In the genomic region with DNA sequence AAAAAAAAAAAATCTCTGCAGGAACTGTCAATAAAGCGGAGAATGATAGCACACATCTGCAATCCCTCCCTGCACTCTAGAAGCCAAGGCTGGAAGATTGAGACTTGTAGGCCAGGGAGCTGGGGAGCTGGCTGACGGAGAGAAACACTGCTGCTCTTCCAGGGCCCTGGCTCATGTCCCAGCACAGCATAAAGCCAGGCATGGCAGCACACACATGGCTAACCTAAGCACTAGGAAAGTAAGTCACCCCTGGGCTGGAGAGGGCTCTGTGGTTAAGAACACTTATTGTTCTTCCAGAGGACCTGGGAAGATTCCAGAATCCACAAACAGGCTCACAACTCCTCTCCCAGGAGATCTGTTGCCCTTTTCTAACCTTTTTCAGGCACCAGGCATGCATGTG, we compare ENCODE assay signal across 8 mouse cellular contexts. TPM values are rescaled to one million over a fixed set of nuclear protein-coding genes. Genes with fewer than 3 reads are reported as not detected.
DNase-seq lines count a peak whose midpoint lies in the region; ATAC-seq lines count a peak whose summit lies in the region.

No protein-coding gene starts in this region.

- 82% methylated on average over 2 of the region's 2 CpGs for WGBS in forebrain, embryonic 10.5 days
- 86% methylated on average over 2 of the region's 2 CpGs for WGBS in forebrain, embryonic 11.5 days
- 61% methylated on average over 2 of the region's 2 CpGs for WGBS in forebrain, embryonic 15.5 days
- WGBS in hindbrain, embryonic 15.5 days, result 60% methylated on average over 2 of the region's 2 CpGs
- 58% methylated on average over 2 of the region's 2 CpGs for WGBS in neural tube, embryonic 15.5 days

- no peak overlapping the region for H3K4me2 ChIP-seq in forebrain, embryonic 11.5 days (ENCODE audit: low read depth, low read length, severe bottlenecking)
- no peak overlapping the region for H3K4me2 ChIP-seq in forebrain, embryonic 15.5 days (replicated peaks)
- H3K4me2 ChIP-seq in hindbrain, embryonic 15.5 days, result no peak overlapping the region
- H3K4me2 ChIP-seq in neural tube, embryonic 15.5 days, result no peak overlapping the region

- peaks cover 24% of the 10 kb centered on the region for H3K4me1 ChIP-seq in forebrain, embryonic 10.5 days
- H3K4me1 ChIP-seq in forebrain, embryonic 11.5 days (replicated peaks; ENCODE audit: control insufficient read depth, insufficient read depth, low read length), result no peaks in the 10 kb centered on the region; the same call in 1 of the 2 replicates
- H3K4me1 ChIP-seq in forebrain, embryonic 15.5 days, result peaks cover 13% of the 10 kb centered on the region
- H3K4me1 ChIP-seq in hindbrain, embryonic 15.5 days (replicated peaks), result peaks cover 14% of the 10 kb centered on the region
- peaks cover 13% of the 10 kb centered on the region for H3K4me1 ChIP-seq in neural tube, embryonic 15.5 days

- H3K36me3 ChIP-seq in forebrain, embryonic 10.5 days (replicated peaks), result peaks cover 20% of the 10 kb centered on the region
- no peaks in the 10 kb centered on the region; the same call in 1 of the 2 replicates for H3K36me3 ChIP-seq in forebrain, embryonic 11.5 days (ENCODE audit: control insufficient read depth, insufficient read depth, low read length)
- peaks cover 19% of the 10 kb centered on the region for H3K36me3 ChIP-seq in forebrain, embryonic 15.5 days
- H3K36me3 ChIP-seq in hindbrain, embryonic 15.5 days, result peaks cover 17% of the 10 kb centered on the region
- peaks cover 16% of the 10 kb centered on the region for H3K36me3 ChIP-seq in neural tube, embryonic 15.5 days

- H3K9me3 ChIP-seq in forebrain, embryonic 10.5 days, result no peaks in the 10 kb centered on the region
- H3K9me3 ChIP-seq in forebrain, embryonic 11.5 days (ENCODE audit: control insufficient read depth, low read length), result no peaks in the 10 kb centered on the region
- no peaks in the 10 kb centered on the region for H3K9me3 ChIP-seq in forebrain, embryonic 15.5 days
- no peaks in the 10 kb centered on the region for H3K9me3 ChIP-seq in hindbrain, embryonic 15.5 days
- no peaks in the 10 kb centered on the region for H3K9me3 ChIP-seq in neural tube, embryonic 15.5 days (replicated peaks)

- no peak for DNase-seq in forebrain, embryonic 10.5 days (ENCODE audit: extremely low spot score, low spot score)
- DNase-seq in forebrain, embryonic 11.5 days (ENCODE audit: low spot score), result no peak
- peak; percentile 79 for DNase-seq in MN1 (ENCODE audit: low spot score)
- no peak for DNase-seq in layer of hippocampus, adult 11-12 months (ENCODE audit: low spot score)
- no peak for DNase-seq in frontal cortex, postnatal 14 days (ENCODE audit: low spot score in 2 of 2)

- no peak overlapping the region for H3K9ac ChIP-seq in forebrain, embryonic 11.5 days (ENCODE audit: low read length)
- H3K9ac ChIP-seq in forebrain, embryonic 15.5 days (replicated peaks), result 0 out of 2 replicates have a peak overlapping the region, but pooled peaks have one; percentile 4
- H3K9ac ChIP-seq in hindbrain, embryonic 15.5 days, result no peak overlapping the region
- no peak overlapping the region for H3K9ac ChIP-seq in neural tube, embryonic 15.5 days (replicated peaks)

- H3K27ac ChIP-seq in forebrain, embryonic 10.5 days, result 0 out of 2 replicates have a peak overlapping the region, but pooled peaks have one; percentile 51
- no peak overlapping the region for H3K27ac ChIP-seq in forebrain, embryonic 11.5 days (ENCODE audit: low read depth, low read length)
- peak overlapping the region; percentile 57 for H3K27ac ChIP-seq in forebrain, embryonic 15.5 days (replicated peaks)
- H3K27ac ChIP-seq in hindbrain, embryonic 15.5 days (replicated peaks), result peak overlapping the region; percentile 10
- peak overlapping the region; percentile 69 for H3K27ac ChIP-seq in neural tube, embryonic 15.5 days (replicated peaks)

- H3K27me3 ChIP-seq in forebrain, embryonic 10.5 days (ENCODE audit: poor library complexity, severe bottlenecking), result no peaks in the 10 kb centered on the region
- H3K27me3 ChIP-seq in forebrain, embryonic 11.5 days (ENCODE audit: control insufficient read depth, insufficient read depth, low read length), result no peaks in the 10 kb centered on the region
- no peaks in the 10 kb centered on the region for H3K27me3 ChIP-seq in forebrain, embryonic 15.5 days
- no peaks in the 10 kb centered on the region for H3K27me3 ChIP-seq in hindbrain, embryonic 15.5 days
- no peaks in the 10 kb centered on the region for H3K27me3 ChIP-seq in neural tube, embryonic 15.5 days (replicated peaks)

- no peak for ATAC-seq in forebrain, embryonic 11.5 days (replicated peaks; ENCODE audit: low FRiP score)
- no peak for ATAC-seq in forebrain, embryonic 15.5 days (replicated peaks)
- peak; percentile 57; the same call in 1 of the 2 replicates for ATAC-seq in hindbrain, embryonic 15.5 days (ENCODE audit: low FRiP score, low read depth)
- 0 out of 2 replicates have a peak, but pooled peaks have one; percentile 18 for ATAC-seq in neural tube, embryonic 15.5 days (ENCODE audit: low FRiP score)

- no peak overlapping the region for H3K4me3 ChIP-seq in forebrain, embryonic 10.5 days
- H3K4me3 ChIP-seq in forebrain, embryonic 11.5 days (ENCODE audit: low read depth, low read length), result no peak overlapping the region
- H3K4me3 ChIP-seq in forebrain, embryonic 15.5 days, result no peak overlapping the region
- H3K4me3 ChIP-seq in hindbrain, embryonic 15.5 days, result no peak overlapping the region
- no peak overlapping the region for H3K4me3 ChIP-seq in neural tube, embryonic 15.5 days (replicated peaks)

RNA-seq across cellular contexts. Expression of a gene that starts 6.1 kb away (rescaled TPM):
- 169 and 172 TPM in 2 replicates for polyA plus RNA-seq in forebrain, embryonic 10.5 days (2016; fragmentation: Nextera tagmentation; extraction: Ambion mirVana)
- polyA plus RNA-seq in forebrain, embryonic 11.5 days (2014; fragmentation: Nextera tagmentation; extraction: Ambion mirVana), result 51.3 and 56.9 TPM in 2 replicates
- polyA plus RNA-seq in forebrain, embryonic 15.5 days (2015; fragmentation: Nextera tagmentation; extraction: Ambion mirVana), result 92.1 and 94.4 TPM in 2 replicates
- 114 and 119 TPM in 2 replicates for polyA plus RNA-seq in hindbrain, embryonic 15.5 days (2015; fragmentation: Nextera tagmentation; extraction: Ambion mirVana)
- 107 and 121 TPM in 2 replicates for polyA plus RNA-seq in neural tube, embryonic 15.5 days (2015; fragmentation: Nextera tagmentation; extraction: Ambion mirVana)

RNA-seq across cellular contexts. Expression of a gene that starts 35.2 kb away (rescaled TPM):
- 64.8 and 69.1 TPM in 2 replicates for polyA plus RNA-seq in forebrain, embryonic 10.5 days (2016; fragmentation: Nextera tagmentation; extraction: Ambion mirVana)
- polyA plus RNA-seq in forebrain, embryonic 11.5 days (2014; fragmentation: Nextera tagmentation; extraction: Ambion mirVana), result 49.5 and 52.3 TPM in 2 replicates
- polyA plus RNA-seq in forebrain, embryonic 15.5 days (2015; fragmentation: Nextera tagmentation; extraction: Ambion mirVana), result 21.9 and 26.8 TPM in 2 replicates
- 15.3 and 18.8 TPM in 2 replicates for polyA plus RNA-seq in hindbrain, embryonic 15.5 days (2015; fragmentation: Nextera tagmentation; extraction: Ambion mirVana)
- polyA plus RNA-seq in neural tube, embryonic 15.5 days (2015; fragmentation: Nextera tagmentation; extraction: Ambion mirVana), result 17.3 and 18.6 TPM in 2 replicates

RNA-seq across cellular contexts. Expression of a gene that starts 46.1 kb away (rescaled TPM):
- 0.30 TPM in 1 of 2 replicates, not detected in the other for polyA plus RNA-seq in forebrain, embryonic 10.5 days (2016; fragmentation: Nextera tagmentation; extraction: Ambion mirVana)
- 0.49 and 1.3 TPM in 2 replicates for polyA plus RNA-seq in forebrain, embryonic 11.5 days (2014; fragmentation: Nextera tagmentation; extraction: Ambion mirVana)
- polyA plus RNA-seq in forebrain, embryonic 15.5 days (2015; fragmentation: Nextera tagmentation; extraction: Ambion mirVana), result 1.2 and 1.3 TPM in 2 replicates
- 0.23 and 0.59 TPM in 2 replicates for polyA plus RNA-seq in hindbrain, embryonic 15.5 days (2015; fragmentation: Nextera tagmentation; extraction: Ambion mirVana)
- polyA plus RNA-seq in neural tube, embryonic 15.5 days (2015; fragmentation: Nextera tagmentation; extraction: Ambion mirVana), result not detected in 2 replicates

Comparison
In these comparisons a context has a peak if more than half of its experiments do, and no peak if none do; other contexts are left out.
1. ATAC-seq: peak in hindbrain, embryonic 15.5 days (single experiment) and neural tube, embryonic 15.5 days (single experiment); none in forebrain, embryonic 11.5 days (single experiment) and forebrain, embryonic 15.5 days (single experiment).